36 mouse cellular contexts compared by ENCODE assay signal in the genomic region with DNA sequence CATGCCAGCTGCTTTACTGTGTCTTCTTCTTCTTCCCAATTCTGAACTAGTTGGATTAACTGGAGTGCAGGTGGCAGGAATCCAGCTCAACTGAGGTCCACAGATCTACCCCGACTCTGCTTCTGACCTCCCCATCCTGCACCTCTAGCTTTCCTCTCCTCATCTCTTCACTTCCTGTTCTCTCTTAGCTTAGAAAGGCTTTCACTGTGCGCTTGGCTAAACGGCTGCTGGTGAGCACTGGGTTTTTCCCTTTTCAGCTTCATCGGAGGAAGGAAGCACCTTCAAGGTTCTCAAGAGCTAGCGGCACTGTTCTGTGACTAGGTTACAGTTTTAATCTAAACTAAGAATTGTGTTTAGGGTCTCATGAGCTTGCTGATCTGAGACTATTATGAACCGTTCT. TPM values are rescaled to one million over a fixed set of nuclear protein-coding genes. Genes with fewer than 3 reads are reported as not detected.
A peak's percentile ranks its signal among the peaks of the same experiment; 100 is the strongest.
DNase-seq lines count a peak whose midpoint lies in the region; TF ChIP-seq lines count a peak whose summit lies in the region.
"Had no signal": no experiment of that assay in that cellular context is flagged by ENCODE, and none has a peak within 500 bp of the region (broad histone marks: within the 10 kb centered on the region; RNA-seq: fewer than 3 reads in every experiment).

No protein-coding gene starts in this region.

- no peak; the same call in 1 of the 2 replicates for TF ChIP-seq RAD21 in CH12.LX (IDR thresholded peaks at IDR 0.05; ENCODE audit: low read depth, low read length)

- no peaks in the 10 kb centered on the region for H3K27me3 ChIP-seq in CH12.LX (replicated peaks)
- no peaks in the 10 kb centered on the region for H3K27me3 ChIP-seq in midbrain, embryonic 10.5 days (ENCODE audit: low read depth, poor library complexity, severe bottlenecking)
- H3K27me3 ChIP-seq: embryonic facial prominence, embryonic 13.5 days; forebrain, embryonic 15.5 days; heart, embryonic 12.5 days; hindbrain, embryonic 15.5 days; intestine, embryonic 15.5 days; limb, embryonic 12.5 days; lung, embryonic 15.5 days; midbrain, embryonic 12.5 days; neural tube, embryonic 13.5 days had no signal

- dilution Hi-C loops in CH12.LX (cut with MboI; ENCODE audit: extremely low pct_ligation_motif_present, extremely low pct_unique_long_range_greater_than_20kb, low sequenced_read_pairs) = no loop called here

- no peak overlapping the region for H3K27ac ChIP-seq in CH12.LX (ENCODE audit: insufficient read depth, low read depth)
- H3K27ac ChIP-seq in midbrain, embryonic 10.5 days (replicated peaks) = no peak overlapping the region
- H3K27ac ChIP-seq: embryonic facial prominence, embryonic 13.5 days; forebrain, embryonic 10.5 days; forebrain, embryonic 15.5 days; gastrocnemius, adult 2 months; heart, adult 2 months; hindbrain, embryonic 15.5 days; intestine, embryonic 15.5 days; limb, embryonic 12.5 days; lung, embryonic 15.5 days; midbrain, embryonic 12.5 days; neural tube, embryonic 13.5 days had no signal

- H3K4me3 ChIP-seq in CH12.LX (replicated peaks in 1 of 3; ENCODE audit: low read depth in 2 of 3, low read length in 2 of 3, poor library complexity in 1 of 3) = peak overlapping the region in 1 of 3 experiments; percentile 36
- H3K4me3 ChIP-seq in midbrain, embryonic 10.5 days = no peak overlapping the region
- H3K4me3 ChIP-seq: embryonic facial prominence, embryonic 13.5 days; forebrain, embryonic 10.5 days; forebrain, embryonic 15.5 days; gastrocnemius, adult 2 months; heart, adult 2 months; heart, embryonic 12.5 days; hindbrain, embryonic 15.5 days; intestine, embryonic 15.5 days; limb, embryonic 12.5 days; lung, embryonic 15.5 days; midbrain, embryonic 12.5 days; myocyte; neural tube, embryonic 13.5 days had no signal

- no peaks in the 10 kb centered on the region for H3K36me3 ChIP-seq in CH12.LX (replicated peaks in 1 of 2; ENCODE audit: control insufficient read depth in 1 of 2, insufficient read depth in 1 of 2, low read length in 1 of 2)
- no peaks in the 10 kb centered on the region for H3K36me3 ChIP-seq in midbrain, embryonic 10.5 days
- H3K36me3 ChIP-seq: embryonic facial prominence, embryonic 13.5 days; forebrain, embryonic 10.5 days; forebrain, embryonic 15.5 days; G1E; heart, embryonic 12.5 days; hindbrain, embryonic 15.5 days; intestine, embryonic 15.5 days; limb, embryonic 12.5 days; lung, embryonic 15.5 days; midbrain, embryonic 12.5 days; neural tube, embryonic 13.5 days had no signal

- TF ChIP-seq EP300 in CH12.LX (IDR thresholded peaks at IDR 0.05; ENCODE audit: low read length) = no peak

- in situ Hi-C loops in CH12.LX (cut with MboI; ENCODE audit: low pct_ligation_motif_present, low pct_unique_long_range_greater_than_20kb, low sequenced_read_pairs) = no loop called here

- peak overlapping the region; percentile 69 for H3K4me2 ChIP-seq in CH12.LX (ENCODE audit: insufficient read depth, low read depth, poor library complexity, severe bottlenecking)
- H3K4me2 ChIP-seq: embryonic facial prominence, embryonic 13.5 days; forebrain, embryonic 15.5 days; heart, embryonic 12.5 days; hindbrain, embryonic 15.5 days; intestine, embryonic 15.5 days; limb, embryonic 12.5 days; lung, embryonic 15.5 days; midbrain, embryonic 12.5 days; neural tube, embryonic 13.5 days had no signal

- H3K9ac ChIP-seq in CH12.LX (ENCODE audit: insufficient read depth, low read depth) = no peak overlapping the region
- H3K9ac ChIP-seq: embryonic facial prominence, embryonic 13.5 days; forebrain, embryonic 15.5 days; heart, embryonic 12.5 days; hindbrain, embryonic 15.5 days; intestine, embryonic 15.5 days; limb, embryonic 12.5 days; lung, embryonic 15.5 days; midbrain, embryonic 12.5 days; neural tube, embryonic 13.5 days had no signal

- 91% methylated on average over 6 of the region's 6 CpGs for WGBS in midbrain, embryonic 10.5 days

- peak; percentile 50 for TF ChIP-seq POLR2A in CH12.LX (IDR thresholded peaks at IDR 0.05; ENCODE audit: low read depth, low read length)

- H3K9me3 ChIP-seq in CH12.LX (replicated peaks; ENCODE audit: low read length) = no peaks in the 10 kb centered on the region
- no peaks in the 10 kb centered on the region for H3K9me3 ChIP-seq in midbrain, embryonic 10.5 days (replicated peaks)
- H3K9me3 ChIP-seq: embryonic facial prominence, embryonic 13.5 days; forebrain, embryonic 10.5 days; forebrain, embryonic 15.5 days; G1E; heart, embryonic 12.5 days; hindbrain, embryonic 15.5 days; intestine, embryonic 15.5 days; lung, embryonic 15.5 days; midbrain, embryonic 12.5 days; neural tube, embryonic 13.5 days had no signal

- peak; percentile 5 for DNase-seq in spleen, adult 12 weeks (ENCODE audit: low spot score)
- no peak for DNase-seq in spleen, postnatal 10 days (ENCODE audit: low spot score in 2 of 2)
- DNase-seq in A20 (ENCODE audit: low read depth, low spot score) = peak; percentile 76
- DNase-seq in CH12.LX (ENCODE audit: extremely low read depth) = peak; percentile 83
- DNase-seq in naive thymus-derived CD4-positive, alpha-beta T cell, adult 2 months (ENCODE audit: low read depth) = peak; percentile 3
- no peak for DNase-seq in midbrain, embryonic 10.5 days (ENCODE audit: low spot score)
- no peak for DNase-seq in frontal cortex, postnatal 36 days (ENCODE audit: low spot score in 2 of 2)
- no peak for DNase-seq in kidney, postnatal 10 days
- DNase-seq: adrenal gland, postnatal 10 days; cerebellum, adult 11 months; cerebellum, adult 9-10 months; gastrocnemius, adult 2 months; heart, adult 2 months; heart, postnatal 4 days; kidney, adult 2 months; layer of hippocampus, adult 9-11 months; right cerebral cortex, postnatal 14 days had no signal

- H3K79me2 ChIP-seq in CH12.LX (replicated peaks; ENCODE audit: control insufficient read depth, extremely low read depth, insufficient read depth, poor library complexity, severe bottlenecking) = no peaks in the 10 kb centered on the region

- no peak for TF ChIP-seq CTCF in CH12.LX (conservative IDR thresholded peaks at IDR 0.05 in 1 of 2, IDR thresholded peaks at IDR 0.05 in 1 of 2; ENCODE audit: low read depth in 2 of 2, low read length in 2 of 2)

- H3K4me1 ChIP-seq in CH12.LX (ENCODE audit: control insufficient read depth in 1 of 2, insufficient read depth in 2 of 2) = peaks cover 4 to 22% of the 10 kb centered on the region in 2 experiments; a peak in 3 of 4 replicates
- no peaks in the 10 kb centered on the region for H3K4me1 ChIP-seq in midbrain, embryonic 10.5 days
- H3K4me1 ChIP-seq: forebrain, embryonic 10.5 days; forebrain, embryonic 15.5 days; heart, embryonic 12.5 days; hindbrain, embryonic 15.5 days; intestine, embryonic 15.5 days; lung, embryonic 15.5 days; midbrain, embryonic 12.5 days; neural tube, embryonic 13.5 days had no signal

TF ChIP-seq in CH12.LX, 34 proteins besides CTCF, POLR2A, EP300 and RAD21 (continues in another document):
- TF ChIP-seq MAFK (IDR thresholded peaks at IDR 0.05; ENCODE audit: insufficient replicate concordance, low read length) (no peak), POLR2AphosphoS2 (IDR thresholded peaks at IDR 0.05; ENCODE audit: low read depth, low read length) (no peak), MAX (IDR thresholded peaks at IDR 0.05; ENCODE audit: low read length) (no peak), KAT2A (IDR thresholded peaks at IDR 0.05; ENCODE audit: insufficient replicate concordance, low read length) (no peak), ZKSCAN1 (IDR thresholded peaks at IDR 0.05; ENCODE audit: borderline replicate concordance, low read depth, low read length) (no peak), NELFE (IDR thresholded peaks at IDR 0.05; ENCODE audit: low read depth, low read length) (no peak), PAX5 (IDR thresholded peaks at IDR 0.05; ENCODE audit: low read length) (no peak), UBTF (IDR thresholded peaks at IDR 0.05; ENCODE audit: low read depth, low read length) (no peak), SMC3 (IDR thresholded peaks at IDR 0.05; ENCODE audit: low read depth, low read length) (no peak), MXI1 (IDR thresholded peaks at IDR 0.05; ENCODE audit: low read depth, low read length) (no peak), RCOR1 (conservative IDR thresholded peaks at IDR 0.05; ENCODE audit: low read depth, low read length) (no peak), SIN3A (IDR thresholded peaks at IDR 0.05; ENCODE audit: low read length) (no peak), MAZ (IDR thresholded peaks at IDR 0.05; ENCODE audit: low read depth, low read length) (no peak), ELF1 (IDR thresholded peaks at IDR 0.05; ENCODE audit: low read depth, low read length) (peak; percentile 69; the same call in 1 of the 2 replicates), ZNF384 (IDR thresholded peaks at IDR 0.05; ENCODE audit: low read depth, low read length) (no peak), ZC3H11A (IDR thresholded peaks at IDR 0.05; ENCODE audit: low read depth, low read length) (no peak), MEF2A (IDR thresholded peaks at IDR 0.05; ENCODE audit: borderline replicate concordance, low read depth, low read length) (no peak), USF2 (conservative IDR thresholded peaks at IDR 0.05; ENCODE audit: low read depth, low read length) (no peak), CHD2 (IDR thresholded peaks at IDR 0.05; ENCODE audit: low read length) (no peak), NRF1 (IDR thresholded peaks at IDR 0.05; ENCODE audit: low read depth, low read length) (no peak), TCF12 (IDR thresholded peaks at IDR 0.05; ENCODE audit: low read depth, low read length) (peak; percentile 27; the same call in 1 of the 2 replicates), CHD1 (IDR thresholded peaks at IDR 0.05; ENCODE audit: low read depth, low read length) (no peak), E2F4 (IDR thresholded peaks at IDR 0.05; ENCODE audit: insufficient replicate concordance, low read depth, low read length) (no peak), JUN (IDR thresholded peaks at IDR 0.05; ENCODE audit: insufficient read depth, low read depth, low read length) (no peak), ZMIZ1 (IDR thresholded peaks at IDR 0.05; ENCODE audit: low read depth, low read length) (no peak), MYC (IDR thresholded peaks at IDR 0.05; ENCODE audit: low read depth, low read length) (no peak), GABPA (IDR thresholded peaks at IDR 0.05; ENCODE audit: insufficient replicate concordance, low read depth, low read length) (no peak), ETS1 (conservative IDR thresholded peaks at IDR 0.05; ENCODE audit: low read depth, low read length) (no peak), HCFC1 (IDR thresholded peaks at IDR 0.05; ENCODE audit: low read depth, low read length) (no peak), TBP (conservative IDR thresholded peaks at IDR 0.05; ENCODE audit: low read depth, low read length) (0 out of 2 replicates have a peak, but pooled peaks have one; percentile 37)

RNA-seq across cellular contexts. Expression of gene Rxfp1, which starts 8.9 kb away (rescaled TPM):
- total RNA-seq in CH12.LX (2012; rRNA removed) = 0.08 TPM in 2 replicates
- 0.54 and 0.68 TPM in 2 replicates for total RNA-seq in CH12.LX (2014; rRNA removed)
- polyA plus RNA-seq in CH12.LX (2012; ENCODE audit: insufficient read length, low read depth) = 0.87 and 0.98 TPM in 2 replicates
- not detected in 2 replicates for polyA plus RNA-seq in midbrain, embryonic 10.5 days (2016; fragmentation: Nextera tagmentation; extraction: Ambion mirVana)
- total RNA-seq: common myeloid progenitor, adult 5-6 weeks; gastrocnemius, adult 2 months; liver, adult 2 months; megakaryocyte progenitor cell, adult 5-6 weeks had no signal
- polyA plus RNA-seq: forebrain, embryonic 10.5 days; G1E; kidney, embryonic 16.5 days; liver, adult 2 months; liver, embryonic 16.5 days; midbrain, embryonic 12.5 days; myocyte; neural tube, embryonic 13.5 days; small intestine, adult 2 months; stomach, embryonic 16.5 days had no signal

Comparison
In these comparisons a context has a peak if more than half of its experiments do, and no peak if none do; other contexts are left out.
1. DNase-seq: peak in spleen, adult 12 weeks (single experiment), A20 (single experiment), CH12.LX (single experiment) and naive thymus-derived CD4-positive, alpha-beta T cell, adult 2 months (single experiment); none in spleen, postnatal 10 days (0 of 2), midbrain, embryonic 10.5 days (single experiment), frontal cortex, postnatal 36 days (0 of 2) and kidney, postnatal 10 days (single experiment).